Mouse (Mus musculus) large intestine, adult 2 months (tissue): Measurements from ENCODE around the gene Usp49. TPM values are rescaled to one million over a fixed set of nuclear protein-coding genes. Genes with fewer than 3 reads are reported as not detected.
"Not testable (repeated sequence)": the region's sequence is repeated elsewhere in the genome, so short reads cannot be mapped to it uniquely, and the experiment has no call there.

Source experiments
- DNase-seq: peaks from one replicate; pipeline ENCODE4 v3.0.0-alpha.2; 2012; ENCODE audit warnings: low read depth, low spot score
- WGBS: fragments of 180-500 bp; shearing (Covaris S2); methylation state at CpG from one replicate; pipeline ENCODE4 v1.1.7; 2018; 5-methylcytosine and 5-hydroxymethylcytosine counted together
- polyA plus RNA-seq: library from polyadenylated mRNA; depleted of rRNA; stranded (reverse); fragments of >200 nt; gene quantifications from 2 replicates; pipeline ENCODE4 v1.2.3, GENCODE M21; 2012

The Usp49 gene
- polyA plus RNA-seq, 1 experiment, result 5.0 TPM

DNA sequence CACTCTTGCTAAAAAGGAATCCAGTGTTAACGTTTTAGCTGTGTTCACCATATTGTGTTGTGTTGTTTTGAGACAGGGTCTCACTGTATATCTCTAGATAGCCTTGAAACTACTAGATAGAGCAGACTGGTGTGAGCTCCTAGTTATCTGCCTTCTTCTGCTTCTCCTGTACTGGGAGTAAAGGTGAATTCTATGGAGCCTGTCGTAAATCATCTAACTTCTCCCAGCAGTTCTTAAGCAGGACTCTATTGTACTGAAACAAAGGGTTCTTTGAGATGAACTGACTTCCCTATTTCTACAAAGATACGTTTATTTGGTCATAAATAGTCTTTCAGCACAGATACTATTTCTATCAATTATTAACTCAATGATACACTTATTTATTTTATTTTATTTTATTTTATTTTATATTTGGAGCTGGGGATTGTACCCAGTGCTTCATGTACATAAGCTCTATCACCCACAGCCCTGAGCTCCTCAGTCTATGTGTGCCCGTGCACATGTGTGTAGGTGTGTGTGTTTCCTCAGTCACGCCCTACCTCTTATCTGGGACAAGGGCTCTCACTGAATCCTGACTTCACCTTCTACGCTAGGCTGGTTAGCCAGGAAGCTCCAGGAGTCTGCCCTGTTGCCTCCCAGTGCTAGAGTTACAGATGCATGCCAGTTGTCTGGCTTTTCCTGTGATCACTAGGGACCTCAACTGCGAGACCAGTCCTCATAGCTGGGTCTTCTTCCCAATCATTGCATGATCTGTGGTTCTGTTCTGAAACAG, 3.7 kb downstream of the Usp49 start:
- DNase-seq, result no peak
- WGBS, result 31% methylated on average over 7 of the region's 7 CpGs

DNA sequence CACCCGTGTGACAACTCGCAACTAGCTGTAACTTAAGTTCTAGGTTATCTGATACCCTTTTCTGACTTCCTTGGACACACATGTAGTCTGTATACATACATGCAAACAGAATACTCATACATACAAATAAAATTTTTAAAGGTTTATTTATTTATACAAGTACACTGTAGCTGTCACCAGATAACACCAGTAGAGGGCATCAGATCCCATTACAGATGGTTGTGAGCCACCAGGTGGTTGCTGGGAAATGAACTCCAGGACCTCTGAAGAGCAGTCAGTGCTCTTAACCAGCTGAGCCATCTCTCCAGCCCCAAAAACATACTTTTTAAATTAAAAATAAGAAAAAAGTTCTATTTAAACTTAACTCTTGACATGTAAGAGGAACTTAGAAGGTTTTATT, 12.5 kb downstream of the Usp49 start:
- DNase-seq, result no peak
- 85% methylated on average over 2 of the region's 2 CpGs for WGBS

DNA sequence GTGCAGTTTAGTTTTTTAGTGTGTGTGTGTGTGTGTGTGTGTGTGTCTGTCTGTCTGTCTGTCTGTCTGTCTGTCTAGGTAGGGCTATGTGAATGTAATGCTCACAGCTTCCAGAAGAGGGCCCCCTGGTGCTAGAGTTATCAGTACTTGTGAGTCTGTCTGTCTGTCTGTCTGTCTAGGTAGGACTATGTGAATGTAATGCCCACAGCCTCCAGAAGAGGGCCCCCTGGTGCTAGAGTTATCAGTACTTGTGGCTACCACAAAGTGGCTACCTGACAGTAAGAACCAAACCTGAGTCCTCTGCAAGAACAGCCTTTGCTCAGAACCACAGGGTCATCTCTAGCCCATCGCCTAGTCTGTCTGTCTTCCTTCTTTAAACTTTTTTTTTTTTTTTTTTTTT, 16.2 kb downstream of the Usp49 start:
- 93% methylated on average over 1 of the region's 1 CpGs for WGBS
- peak; percentile 50 for DNase-seq

DNA sequence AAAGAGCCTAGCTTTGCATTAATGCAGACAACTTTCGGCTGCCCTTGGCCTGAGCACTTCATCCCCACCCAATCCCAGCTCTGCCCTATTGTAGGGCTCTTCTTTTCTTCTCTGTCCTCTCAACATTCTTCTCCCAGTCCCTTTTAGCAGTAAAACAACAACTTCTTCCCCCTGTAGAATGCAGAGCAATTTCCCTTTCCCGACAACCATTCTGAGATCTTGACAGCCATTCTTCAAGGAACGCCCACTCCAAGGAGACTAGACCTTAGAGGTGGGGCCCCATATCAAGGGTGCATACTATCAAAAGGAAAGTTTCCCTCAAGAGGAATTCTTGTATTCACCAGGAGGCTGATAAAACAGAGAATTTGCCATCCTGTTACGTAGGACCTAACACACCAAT, 18.5 kb downstream of the Usp49 start:
- no peak for DNase-seq
- WGBS, result 79% methylated on average over 4 of the region's 4 CpGs

DNA sequence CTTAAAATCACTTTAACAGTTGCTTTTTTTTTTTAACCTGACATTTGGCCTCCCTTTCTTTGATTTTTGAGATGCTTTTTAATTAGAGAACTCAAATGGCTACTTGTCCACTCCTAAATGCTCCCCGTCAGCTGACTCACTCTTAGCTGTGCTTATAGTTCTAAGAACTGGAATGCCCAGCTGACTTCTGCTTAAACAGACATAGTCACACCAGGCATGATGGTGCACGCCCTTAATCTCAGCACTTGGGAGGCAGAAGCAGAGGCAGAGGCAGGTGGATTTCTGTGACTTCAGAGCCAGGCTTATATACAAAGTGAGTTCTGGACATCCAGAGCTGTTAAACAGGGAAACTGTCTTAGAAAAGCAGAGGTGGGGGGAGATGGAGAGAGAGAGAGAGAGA, 21.5 kb downstream of the Usp49 start:
- 88% methylated on average over 2 of the region's 2 CpGs for WGBS
- DNase-seq, result no peak

DNA sequence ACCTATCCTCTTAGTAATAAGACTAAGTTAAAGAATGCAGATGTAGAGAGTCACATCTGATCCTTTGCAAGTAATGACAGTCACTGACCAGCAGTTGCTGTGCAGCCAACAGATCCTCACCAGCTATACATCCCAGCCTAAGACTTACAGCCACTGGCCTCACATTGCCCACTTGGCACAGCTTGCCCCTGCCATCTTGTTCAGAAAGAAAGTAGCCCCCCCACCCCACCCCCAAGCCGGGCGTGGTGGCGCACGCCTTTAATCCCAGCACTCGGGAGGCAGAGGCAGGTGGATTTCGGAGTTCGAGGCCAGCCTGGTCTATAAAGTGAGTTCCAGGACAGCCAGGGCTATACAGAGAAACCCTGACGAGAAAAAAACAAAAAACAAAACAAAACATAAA, 23.9 kb downstream of the Usp49 start:
- not testable (repeated sequence) for DNase-seq
- WGBS, result 89% methylated on average over 8 of the region's 8 CpGs

DNA sequence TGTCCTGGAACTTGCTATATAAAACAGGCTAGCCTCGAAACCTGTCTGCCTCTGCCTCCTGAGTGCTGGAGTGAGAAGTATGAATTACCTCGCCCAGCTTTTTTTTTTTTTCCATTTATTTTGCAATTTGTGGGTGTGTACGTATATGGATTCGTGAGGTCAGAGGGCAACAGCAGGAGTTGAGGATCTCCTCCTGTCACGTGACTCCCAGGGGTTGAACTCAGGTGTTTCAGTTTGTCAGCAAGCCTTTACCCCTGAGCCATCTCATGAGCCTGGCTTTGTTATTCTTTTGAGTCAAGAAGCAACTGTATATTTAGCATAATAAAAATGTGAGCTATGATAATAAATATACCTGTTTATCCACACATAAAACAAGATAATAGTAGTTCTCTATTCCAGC, 25.2 kb downstream of the Usp49 start:
- DNase-seq, result no peak
- WGBS, result 47% methylated on average over 5 of the region's 5 CpGs

DNA sequence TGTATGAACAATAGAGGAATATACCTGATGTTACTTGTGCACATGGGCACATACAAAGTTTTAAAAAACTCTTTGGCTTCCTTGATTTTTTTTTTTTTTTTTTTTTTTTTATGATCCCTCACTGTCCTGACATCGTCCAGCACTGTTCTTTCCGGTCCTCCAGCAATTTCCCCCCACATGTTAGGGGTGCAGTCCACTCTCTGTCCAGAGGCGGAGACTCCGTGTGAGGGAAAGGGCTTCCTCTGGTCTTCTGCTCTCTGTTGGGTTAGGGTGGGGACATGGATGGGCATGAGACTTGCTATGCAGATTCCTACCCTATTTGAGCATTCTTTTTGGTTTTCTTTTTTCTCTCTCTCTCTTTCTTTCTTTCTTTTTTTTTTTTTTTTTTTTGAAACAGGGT, 27.4 kb downstream of the Usp49 start:
- no peak for DNase-seq
- 58% methylated on average over 4 of the region's 4 CpGs for WGBS

DNA sequence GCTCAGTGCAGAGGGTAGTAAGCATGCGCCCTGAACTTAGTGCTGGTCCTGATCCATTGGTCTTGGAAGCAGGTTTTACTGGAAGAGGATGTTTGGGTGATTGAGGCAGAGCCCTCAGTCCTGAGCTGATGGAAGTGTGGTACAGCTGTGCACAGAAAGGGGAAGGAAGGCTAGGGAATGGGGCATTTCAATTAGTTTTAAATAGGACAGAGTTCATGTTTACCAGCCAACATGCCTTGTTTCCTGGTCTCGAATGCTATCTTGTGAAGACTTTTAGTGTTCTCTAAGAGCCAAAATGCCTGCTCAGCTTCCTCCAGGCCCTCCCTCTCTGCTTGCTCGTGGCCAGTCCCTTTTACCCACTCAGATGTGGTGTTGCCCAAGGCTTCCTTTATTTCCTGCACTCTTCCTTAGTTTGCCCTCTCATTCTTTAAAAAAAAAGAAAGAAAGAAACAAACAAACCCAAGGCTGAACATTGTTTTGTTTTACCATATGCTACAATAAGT, 28.3 kb downstream of the Usp49 start:
- no peak for DNase-seq
- 38% methylated on average over 3 of the region's 3 CpGs for WGBS

DNA sequence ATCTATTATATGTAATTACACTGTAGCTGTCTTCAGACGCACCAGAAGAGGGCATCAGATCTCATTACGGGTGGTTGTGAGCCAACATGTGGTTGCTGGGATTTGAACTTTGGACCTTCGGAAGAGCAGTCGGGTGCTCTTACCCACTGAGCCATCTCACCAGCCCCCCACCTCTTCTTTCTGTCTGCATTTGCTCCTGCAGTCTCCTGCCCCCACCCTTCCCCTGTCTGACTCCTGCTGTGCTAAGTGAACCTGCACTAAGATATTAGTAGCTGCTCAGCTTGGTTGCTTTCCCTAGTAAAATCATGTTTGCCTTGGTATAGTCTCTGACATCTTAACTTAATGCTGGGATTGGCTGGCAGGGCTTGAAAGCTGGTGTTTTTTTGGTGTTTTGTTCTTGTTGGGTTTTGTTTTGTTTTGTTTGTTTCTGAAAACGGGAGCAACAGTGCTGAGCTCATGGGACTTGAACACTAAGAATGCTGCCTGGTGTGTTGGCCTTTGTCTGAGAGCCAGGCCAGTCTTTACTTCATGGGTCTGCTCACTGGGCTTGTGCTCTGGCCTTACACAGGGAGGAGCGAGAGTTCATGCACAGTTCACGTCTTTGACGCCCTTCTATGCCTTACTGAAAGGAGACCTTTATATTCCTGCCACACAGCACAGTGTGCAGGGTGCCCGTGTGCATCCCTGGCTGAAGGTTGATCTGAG, 32.7 kb downstream of the Usp49 start:
- DNase-seq, result no peak
- WGBS, result 65% methylated on average over 9 of the region's 9 CpGs

DNA sequence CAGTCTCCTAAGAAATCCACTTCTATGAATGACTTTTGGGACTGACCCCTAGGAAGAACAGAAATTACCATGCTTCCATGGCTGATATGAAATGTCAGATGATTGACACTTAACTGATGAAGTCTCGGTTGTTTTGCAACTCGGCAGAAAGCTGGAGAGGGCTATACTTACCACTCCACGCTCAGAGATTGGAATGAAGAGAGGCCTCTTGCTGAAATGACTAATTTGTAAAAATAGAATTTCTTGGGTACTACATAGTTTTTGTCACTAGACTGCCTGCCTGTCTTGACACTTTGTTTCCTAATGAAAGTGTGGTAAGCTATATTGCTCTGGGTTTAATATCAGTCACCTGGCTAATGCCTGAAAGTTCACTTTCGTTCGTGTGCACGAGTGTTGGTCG, 34.0 kb downstream of the Usp49 start:
- 75% methylated on average over 7 of the region's 7 CpGs for WGBS
- no peak for DNase-seq

DNA sequence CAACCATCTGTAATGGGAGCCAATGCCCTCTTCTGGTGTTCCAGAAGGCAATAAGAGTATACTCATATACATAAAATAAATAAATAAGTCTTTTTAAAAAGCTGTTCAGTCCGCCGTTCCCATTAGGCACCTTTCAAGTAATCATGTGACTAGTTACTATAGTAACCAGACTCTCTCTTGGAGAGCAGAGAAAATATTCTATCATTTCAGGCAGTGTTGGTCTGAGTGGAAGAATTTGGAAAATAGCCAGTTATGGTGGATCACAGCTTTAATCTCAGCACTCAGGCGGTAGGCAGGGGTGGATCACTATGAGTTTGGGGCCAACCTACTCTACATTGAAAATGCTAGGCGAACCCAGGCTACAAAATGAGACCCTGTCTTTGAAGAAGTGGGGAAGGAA, 38.7 kb downstream of the Usp49 start:
- no peak for DNase-seq
- 79% methylated on average over 4 of the region's 4 CpGs for WGBS

DNA sequence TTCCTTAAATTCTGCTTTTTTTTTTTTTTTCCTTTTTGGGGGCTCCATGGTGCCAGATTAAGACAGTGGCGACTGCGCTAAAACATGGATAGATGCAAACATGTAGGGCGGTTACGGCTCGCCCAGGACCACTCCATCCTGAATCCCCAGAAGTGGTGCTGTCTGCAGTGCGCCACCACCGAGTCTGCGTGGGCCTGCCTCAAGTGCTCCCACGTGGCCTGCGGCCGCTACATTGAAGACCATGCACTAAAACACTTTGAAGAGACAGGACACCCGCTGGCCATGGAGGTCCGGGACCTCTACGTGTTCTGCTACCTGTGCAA, 41.5 kb downstream of the Usp49 start:
- 78% methylated on average over 14 of the region's 14 CpGs for WGBS
- no peak for DNase-seq

DNA sequence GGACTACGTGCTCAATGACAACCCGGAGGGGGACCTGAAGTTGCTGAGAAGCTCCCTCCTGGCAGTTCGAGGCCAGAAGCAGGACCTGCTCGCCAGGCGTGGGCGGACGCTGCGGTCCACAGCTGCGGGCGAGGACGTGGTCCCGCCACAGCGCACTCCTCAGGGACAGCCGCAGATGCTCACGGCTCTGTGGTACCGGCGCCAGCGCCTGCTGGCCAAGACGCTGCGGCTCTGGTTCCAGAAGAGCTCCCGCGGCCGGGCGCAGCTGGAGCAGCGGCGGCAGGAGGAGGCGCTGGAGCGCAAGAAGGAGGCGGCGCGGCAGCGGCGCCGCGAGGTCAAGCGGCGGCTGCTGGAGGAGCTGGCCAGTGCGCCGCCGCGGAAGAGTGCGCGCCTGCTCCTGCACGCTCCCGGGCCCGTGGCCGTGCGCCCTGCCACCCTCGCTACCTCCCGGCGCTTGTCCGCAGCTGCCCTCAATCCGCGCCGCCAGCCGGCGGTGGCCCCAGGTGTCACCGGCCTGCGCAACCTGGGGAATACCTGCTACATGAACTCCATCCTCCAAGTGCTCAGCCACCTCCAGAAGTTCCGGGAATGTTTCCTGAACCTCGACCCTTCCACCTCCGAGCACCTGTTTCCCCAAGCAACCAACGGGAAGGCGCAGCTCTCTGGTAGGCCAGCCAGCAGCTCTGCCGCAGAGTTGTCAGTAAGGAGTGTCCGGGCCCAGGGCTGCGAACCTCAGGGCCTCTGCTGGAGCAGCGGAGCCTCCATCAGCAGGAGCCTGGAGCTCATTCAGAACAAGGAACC, 42.0 kb downstream of the Usp49 start:
- DNase-seq, result no peak
- 53% methylated on average over 68 of the region's 68 CpGs for WGBS

DNA sequence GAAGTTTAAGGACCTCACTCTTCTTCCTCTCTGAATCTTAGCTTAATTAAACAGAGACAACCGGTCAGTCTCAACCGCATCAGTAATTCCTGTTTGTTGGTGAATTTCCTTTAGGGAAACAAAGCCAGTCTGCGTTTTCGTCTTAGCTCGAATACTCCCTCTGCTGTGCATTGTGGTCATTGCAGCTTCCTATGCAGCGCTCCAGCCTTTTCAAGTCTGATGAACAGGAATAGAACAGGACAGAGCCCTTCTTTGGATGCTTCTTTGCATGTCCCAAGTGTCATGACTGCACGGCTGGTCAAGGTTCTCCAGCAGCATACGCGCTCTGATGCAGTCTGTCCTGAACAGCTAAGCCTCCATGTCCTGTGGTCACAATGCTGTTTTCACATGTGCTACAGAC, 46.1 kb downstream of the Usp49 start:
- no peak for DNase-seq
- WGBS, result 28% methylated on average over 9 of the region's 9 CpGs

DNA sequence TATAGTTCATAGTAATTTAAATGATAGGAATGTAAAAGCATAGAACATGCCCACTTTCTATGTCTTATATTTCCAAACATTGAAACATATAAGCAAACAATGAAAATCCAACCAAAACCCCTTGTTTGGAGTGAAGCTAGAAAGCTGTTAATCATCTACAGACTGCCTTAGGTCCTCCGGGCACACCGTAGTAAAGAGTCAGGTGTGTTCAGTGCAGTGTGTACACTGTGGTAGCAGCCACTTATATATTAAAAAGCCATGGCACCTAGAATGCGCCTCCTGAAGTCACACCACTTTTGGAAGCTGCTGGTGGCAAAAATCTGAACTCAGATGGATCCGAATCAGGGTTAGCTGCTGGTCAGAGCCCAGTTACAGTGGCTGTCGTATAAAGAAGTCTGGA, 47.7 kb downstream of the Usp49 start:
- no peak for DNase-seq
- 57% methylated on average over 5 of the region's 5 CpGs for WGBS

DNA sequence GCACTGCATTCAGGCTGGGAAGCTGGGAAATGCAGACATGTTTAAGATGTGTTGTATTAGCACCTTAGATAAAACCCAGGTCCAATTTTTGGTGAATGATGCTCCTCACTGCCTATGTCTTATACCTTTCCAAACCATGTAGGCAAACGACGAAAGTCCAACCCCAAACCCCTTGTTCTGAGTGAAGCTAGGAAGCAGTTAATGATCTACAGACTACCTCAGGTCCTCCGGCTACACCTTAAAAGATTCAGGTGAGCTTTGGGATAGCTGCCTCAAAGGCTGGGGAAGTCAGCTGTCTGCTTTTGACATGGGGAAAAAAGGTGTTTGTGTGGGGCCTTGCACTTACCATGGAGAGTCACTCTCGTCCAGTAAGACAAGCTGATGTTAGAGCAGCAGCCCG, 48.2 kb downstream of the Usp49 start:
- DNase-seq, result no peak
- 45% methylated on average over 5 of the region's 5 CpGs for WGBS

DNA sequence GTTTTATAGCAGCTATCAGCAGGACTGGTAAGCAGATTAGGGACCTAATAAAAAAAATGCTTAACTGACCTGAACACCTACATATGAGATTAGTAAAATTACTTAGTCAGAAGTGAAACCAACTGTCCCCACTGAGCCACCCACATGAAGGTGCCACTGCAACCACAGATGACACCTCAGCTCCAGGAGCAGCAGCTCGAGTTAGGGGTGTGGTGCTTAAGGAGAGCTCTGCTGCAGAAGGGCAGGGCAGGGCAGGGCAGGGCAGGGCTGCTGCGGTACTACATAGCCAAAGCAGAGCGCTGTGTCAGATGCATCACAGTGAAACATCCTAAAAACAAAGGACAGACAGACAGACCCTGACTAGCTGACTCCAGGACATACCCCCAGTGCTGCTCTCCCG, 52.3 kb downstream of the Usp49 start:
- WGBS, result 44% methylated on average over 4 of the region's 4 CpGs
- DNase-seq, result no peak

DNA sequence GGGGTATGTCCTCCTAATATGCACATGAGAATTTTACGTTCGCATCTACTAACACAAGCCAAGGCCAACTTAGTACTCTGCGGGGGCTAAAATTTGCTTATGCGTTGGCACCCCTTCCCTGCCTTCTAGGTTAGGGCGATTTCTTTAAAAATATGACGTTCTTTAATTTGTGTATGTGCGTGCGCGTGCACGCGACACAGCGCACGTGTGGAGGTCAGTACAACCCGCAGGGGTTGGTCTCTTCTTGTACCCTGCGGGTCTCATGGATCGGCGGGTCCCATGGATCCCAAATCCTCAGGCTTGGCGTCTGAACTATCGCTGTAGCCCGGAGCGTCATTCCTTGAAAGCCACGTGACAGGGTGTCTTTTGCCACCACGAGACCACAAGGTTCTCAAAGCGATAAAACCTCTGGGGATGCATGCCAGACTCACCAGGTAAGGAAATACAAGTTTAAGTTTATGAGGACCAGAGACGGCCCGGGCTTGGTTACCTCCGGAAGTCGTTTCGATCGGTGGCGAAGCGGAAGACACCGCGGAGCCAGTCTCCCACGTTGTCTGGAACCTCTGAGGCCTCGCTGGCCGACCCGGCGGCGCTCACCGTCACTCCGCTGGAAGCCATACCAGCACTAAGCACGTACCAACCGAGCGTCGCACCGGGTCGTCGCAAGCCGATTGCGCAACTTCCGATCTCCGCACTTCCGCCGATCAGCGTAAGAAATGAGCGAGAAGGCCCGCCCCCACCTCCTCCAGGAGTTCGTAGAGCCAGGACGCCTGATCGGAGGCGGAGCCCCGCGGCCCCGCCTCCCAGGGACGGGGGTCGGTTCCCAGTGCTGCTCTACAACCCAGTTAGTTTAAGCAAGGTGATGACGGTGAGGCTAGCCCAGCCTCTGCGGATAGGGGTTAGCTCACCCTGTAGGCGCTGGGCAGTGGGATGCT, 57.2 kb downstream of the Usp49 start:
- WGBS, result under 1% methylated on average over 70 of the region's 70 CpGs
- peak; percentile 82 for DNase-seq

DNA sequence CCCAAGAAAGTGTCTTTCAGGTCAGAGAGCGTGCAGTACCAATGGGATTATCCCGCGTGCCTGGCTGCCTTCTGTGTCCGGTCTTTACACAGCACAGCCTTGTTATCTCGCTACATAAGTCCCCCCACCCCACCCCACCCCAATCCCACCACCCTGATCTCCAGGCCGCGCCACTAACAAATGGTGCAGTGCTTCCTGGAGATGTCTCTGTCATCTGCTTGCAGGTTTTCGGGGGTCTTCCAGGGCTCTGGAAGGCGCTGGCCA, 57.8 kb downstream of the Usp49 start, which contains the start of gene Tomm6:
TSS of gene Tomm6 (minus strand) at position 43 of the 264 bp plus-strand sequence.
- DNase-seq, result no peak
- 0% methylated on average over 9 of the region's 9 CpGs for WGBS
